Mouse (Mus musculus): ENCODE measurements around the gene Sema4f.

DNA sequence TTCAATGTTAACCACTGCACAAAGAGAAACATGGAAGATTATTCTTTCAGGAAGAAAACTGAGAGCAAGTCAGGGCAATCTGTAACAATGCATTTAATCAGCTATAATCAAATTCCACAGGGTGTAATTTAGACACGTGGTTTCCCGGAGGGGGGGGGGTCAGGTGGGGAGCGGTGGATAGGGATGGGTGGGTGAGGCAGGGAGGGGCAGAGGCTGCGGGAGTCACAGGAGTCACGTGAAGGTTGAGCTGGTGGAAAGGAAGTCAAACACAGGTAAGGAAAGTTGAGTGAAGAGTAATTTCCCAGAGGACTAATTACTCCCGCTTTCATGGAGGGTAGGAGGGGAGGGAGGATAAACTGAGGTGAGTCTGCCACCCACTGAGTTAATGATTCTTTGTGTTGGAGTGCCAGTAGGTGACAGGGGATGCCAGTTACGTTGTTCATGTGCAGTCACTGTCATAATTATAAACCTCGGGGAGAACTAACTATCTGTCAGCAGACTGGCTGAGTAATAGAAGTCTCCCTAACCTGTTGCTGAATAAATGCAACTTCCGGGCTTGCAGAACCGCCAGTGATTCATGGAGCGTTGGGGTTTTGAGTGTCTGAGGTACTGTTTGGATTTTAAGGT, 60.0 kb downstream of the Sema4f start:
- TF ChIP-seq CTCF (conservative IDR thresholded peaks at IDR 0.05; ENCODE audit: low read length) (no peak), POU5F1 (IDR thresholded peaks at IDR 0.05; ENCODE audit: borderline replicate concordance, low read length) (no peak), NANOG (IDR thresholded peaks at IDR 0.05; ENCODE audit: borderline replicate concordance, low read length) (no peak)

Data from E14TG2a.4 (cell line).